Mouse (Mus musculus) liver, embryonic 12.5 days (tissue): ENCODE measurements around the gene Dscam. TPM values are rescaled to one million over a fixed set of nuclear protein-coding genes. Genes with fewer than 3 reads are reported as not detected.

Experiments used
- ATAC-seq: fragments of 200-750 bp; cut with Nextera tagmentation; 2 replicates; pipeline ENCODE4 v1.8.0; 2017; ENCODE audit warnings: moderate number of reproducible peaks, mild to moderate bottlenecking, moderate library complexity
- H3K27ac ChIP-seq: fragments of 300-500 bp; sonication (generic); 2 replicates; pipeline ENCODE4 v1.5.1; 2016; ENCODE audit warnings: mild to moderate bottlenecking
- H3K27me3 ChIP-seq: fragments of 300-500 bp; sonication (generic); replicated peaks from 2 replicates; pipeline ENCODE4 v1.6.1; 2016; ENCODE audit warnings: mild to moderate bottlenecking, moderate library complexity
- H3K36me3 ChIP-seq: fragments of 300-500 bp; sonication (generic); 2 replicates; pipeline ENCODE4 v1.6.1; 2016; ENCODE audit warnings: mild to moderate bottlenecking, moderate library complexity
- H3K4me1 ChIP-seq: fragments of 300-500 bp; sonication (generic); 2 replicates; pipeline ENCODE4 v1.6.1; 2016
- H3K4me2 ChIP-seq: fragments of 300-500 bp; sonication (generic); 2 replicates; pipeline ENCODE4 v1.6.1; 2016; ENCODE audit warnings: mild to moderate bottlenecking, moderate library complexity
- H3K4me3 ChIP-seq: fragments of 300-500 bp; sonication (generic); 2 replicates; pipeline ENCODE4 v1.5.1; 2016; ENCODE audit warnings: mild to moderate bottlenecking, moderate library complexity
- H3K9ac ChIP-seq: fragments of 300-500 bp; sonication (generic); 2 replicates; pipeline ENCODE4 v1.6.1; 2016; ENCODE audit warnings: mild to moderate bottlenecking, moderate library complexity
- H3K9me3 ChIP-seq: fragments of 300-500 bp; sonication (generic); replicated peaks from 2 replicates; pipeline ENCODE4 v1.6.1; 2016; ENCODE audit warnings: mild to moderate bottlenecking, moderate library complexity
- WGBS: fragments of 180-500 bp; shearing (Covaris S2); methylation state at CpG from one replicate; pipeline ENCODE4 v1.1.7; 2016; ENCODE audit not compliant: insufficient replicate concordance; 5-methylcytosine and 5-hydroxymethylcytosine counted together
- polyA plus RNA-seq: library from polyadenylated mRNA; unstranded; fragments of >200 nt; fragmentation: Nextera tagmentation; extraction: Ambion mirVana; gene quantifications from 2 replicates; pipeline ENCODE4 v1.2.1, GENCODE M21; 2016

Gene Dscam
- polyA plus RNA-seq, 1 experiment from 2014 or later: not detected

DNA sequence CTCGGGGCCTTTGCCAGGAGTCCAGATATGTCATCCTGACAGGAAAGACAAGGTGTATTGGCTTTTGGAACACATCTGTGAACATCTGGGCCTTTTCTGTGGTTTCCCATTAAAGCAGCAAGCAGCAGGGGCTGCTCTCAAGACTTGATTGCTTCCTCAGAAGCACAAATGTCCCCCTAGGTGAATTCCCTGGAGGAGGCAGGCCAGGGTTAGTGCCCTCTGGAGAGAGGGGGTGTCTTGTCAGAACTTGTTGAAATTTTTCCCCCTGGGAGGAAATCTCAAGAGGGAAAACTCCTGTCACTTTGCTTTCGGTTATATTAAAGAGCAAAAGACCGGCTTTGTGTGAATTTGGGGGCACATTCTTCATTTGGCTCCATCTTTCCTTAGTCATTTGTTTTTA, 1.9 kb downstream of the Dscam start:
- no peak overlapping the region for H3K27ac ChIP-seq
- no peak overlapping the region for H3K4me2 ChIP-seq
- no peak overlapping the region for H3K9ac ChIP-seq
- H3K27me3 ChIP-seq: peaks cover 80% of the 10 kb centered on the region
- no peak for ATAC-seq
- H3K9me3 ChIP-seq: no peaks in the 10 kb centered on the region
- H3K36me3 ChIP-seq: no peaks in the 10 kb centered on the region
- 0 out of 2 replicates have a peak, but pooled peaks cover 3% of the 10 kb centered on the region for H3K4me1 ChIP-seq
- H3K4me3 ChIP-seq: no peak overlapping the region
- WGBS: 43% methylated on average over 3 of the region's 3 CpGs

DNA sequence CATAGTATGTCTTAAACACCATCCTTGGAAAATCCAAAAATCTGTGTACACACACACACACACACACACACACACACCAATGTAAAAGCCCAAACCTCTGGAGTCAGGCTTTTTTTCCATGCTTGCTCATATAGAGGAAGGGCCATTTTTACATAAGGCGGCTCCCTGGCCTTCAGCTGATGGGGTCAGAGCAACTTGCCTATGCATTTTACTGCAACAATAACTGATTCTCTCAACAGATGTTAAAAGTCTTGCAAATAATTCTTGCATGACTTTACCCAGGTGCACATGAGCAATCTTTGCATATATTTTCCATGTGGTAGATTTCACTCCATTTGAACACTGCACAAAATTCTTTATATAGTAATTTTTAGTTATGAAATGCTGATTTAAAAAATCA, 2.5 kb downstream of the Dscam start:
- no peaks in the 10 kb centered on the region for H3K9me3 ChIP-seq
- peaks cover 74% of the 10 kb centered on the region for H3K27me3 ChIP-seq
- no peak overlapping the region for H3K27ac ChIP-seq
- ATAC-seq: no peak
- H3K4me1 ChIP-seq: 0 out of 2 replicates have a peak, but pooled peaks cover 3% of the 10 kb centered on the region
- no peak overlapping the region for H3K9ac ChIP-seq
- no peak overlapping the region for H3K4me2 ChIP-seq
- 66% methylated on average over 1 of the region's 1 CpGs for WGBS
- H3K4me3 ChIP-seq: no peak overlapping the region
- H3K36me3 ChIP-seq: no peaks in the 10 kb centered on the region

- 0 out of 2 replicates have a peak, but pooled peaks cover 3% of the 10 kb centered on the region for H3K4me1 ChIP-seq
- peaks cover 62% of the 10 kb centered on the region for H3K27me3 ChIP-seq
- H3K27ac ChIP-seq: no peak overlapping the region
- H3K4me3 ChIP-seq: no peak overlapping the region
- no peak for ATAC-seq
- no peak overlapping the region for H3K9ac ChIP-seq
- no peaks in the 10 kb centered on the region for H3K9me3 ChIP-seq
- H3K36me3 ChIP-seq: no peaks in the 10 kb centered on the region
- no peak overlapping the region for H3K4me2 ChIP-seq
- 46% methylated on average over 2 of the region's 2 CpGs for WGBS
Observed at GRCm38 (mm10) chr16:97166166-97166565, 4.4 kb downstream of the Dscam start.

DNA sequence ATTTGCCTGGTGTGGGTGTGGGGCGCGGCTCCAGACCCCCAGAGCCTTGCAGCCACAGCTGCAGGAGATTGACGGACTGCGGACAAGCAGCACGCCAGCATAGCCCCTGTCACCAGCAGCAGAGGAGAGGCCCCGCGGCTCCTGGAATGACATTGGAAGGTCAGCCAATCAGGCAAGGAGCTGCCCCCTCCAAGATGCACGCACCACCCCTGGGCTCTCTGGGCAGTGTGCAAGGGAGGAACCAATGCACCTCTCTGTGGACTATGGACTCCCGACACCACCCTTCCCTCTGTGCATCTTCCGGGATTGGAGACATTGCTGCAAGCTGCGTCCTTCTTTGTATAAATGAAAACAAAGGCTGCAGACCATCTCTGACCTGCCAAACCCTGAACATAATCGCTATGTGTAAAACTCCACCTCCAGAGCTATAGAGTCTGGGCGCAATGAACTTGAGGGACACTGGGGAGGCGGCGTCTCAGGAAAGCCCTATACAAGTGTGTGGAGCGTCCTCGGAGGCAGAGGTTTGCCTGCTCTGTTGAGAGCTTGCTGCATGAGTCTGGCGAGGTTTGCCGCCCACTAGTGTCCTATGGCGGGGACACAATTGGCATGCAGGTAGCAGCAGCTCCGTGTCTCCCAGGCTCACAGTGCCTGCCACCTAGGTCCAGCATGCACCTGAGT, 5.0 kb downstream of the Dscam start:
- H3K4me2 ChIP-seq: peak overlapping the region; percentile 49
- H3K4me1 ChIP-seq: 0 out of 2 replicates have a peak, but pooled peaks cover 3% of the 10 kb centered on the region
- H3K9ac ChIP-seq: no peak overlapping the region
- H3K27me3 ChIP-seq: peaks cover 57% of the 10 kb centered on the region
- H3K36me3 ChIP-seq: no peaks in the 10 kb centered on the region
- 5% methylated on average over 21 of the region's 21 CpGs for WGBS
- H3K9me3 ChIP-seq: no peaks in the 10 kb centered on the region
- peak overlapping the region; percentile 15; the same call in 1 of the 2 replicates for H3K4me3 ChIP-seq
- no peak overlapping the region for H3K27ac ChIP-seq
- ATAC-seq: no peak

- no peak for ATAC-seq
- no peaks in the 10 kb centered on the region for H3K36me3 ChIP-seq
- WGBS: 58% methylated on average over 4 of the region's 4 CpGs
Observed at GRCm38 (mm10) chr16:97158279-97158678, 12.3 kb downstream of the Dscam start.

DNA sequence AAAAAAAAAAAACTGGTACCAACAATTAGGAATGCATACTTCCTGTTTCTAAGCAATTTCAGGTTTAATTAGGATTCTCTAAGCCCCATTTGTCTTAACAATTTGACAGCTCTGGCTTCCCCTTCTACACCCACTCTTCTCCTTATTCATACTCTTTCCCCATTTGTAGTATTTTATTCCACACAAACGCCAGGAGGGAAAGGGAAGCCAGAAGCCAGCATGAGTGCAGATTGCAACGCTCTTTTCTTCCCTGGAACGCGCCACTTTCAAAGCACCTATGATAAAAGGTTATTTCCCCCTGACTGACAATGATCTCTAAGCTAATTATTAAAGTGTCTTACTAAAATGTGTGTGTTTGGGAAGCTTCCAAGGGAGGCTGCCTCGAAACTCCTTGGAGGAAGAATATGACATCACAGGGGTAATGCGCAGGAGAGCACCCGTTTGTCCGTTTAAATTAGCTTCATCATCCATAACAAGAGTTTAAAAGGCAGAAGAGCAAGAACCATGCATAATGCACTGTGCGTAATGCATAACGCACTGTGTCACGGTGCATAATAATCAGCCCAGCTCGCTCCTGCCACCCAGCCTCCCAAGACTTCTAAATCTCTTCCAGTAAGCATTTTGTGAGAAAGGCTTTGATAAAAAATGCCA, 25.9 kb downstream of the Dscam start:
- ATAC-seq: no peak
- Histone ChIP-seq H3K4me2 (no peak overlapping the region), H3K9ac (no peak overlapping the region), H3K27ac (no peak overlapping the region), H3K36me3 (no peaks in the 10 kb centered on the region), H3K4me3 (no peak overlapping the region), H3K27me3 (no peaks in the 10 kb centered on the region), H3K9me3 (no peaks in the 10 kb centered on the region), H3K4me1 (no peaks in the 10 kb centered on the region)
- WGBS: 68% methylated on average over 12 of the region's 12 CpGs

More at GRCm38 (mm10) chr16:97158279-97158678, 12.3 kb downstream of the Dscam start:
- H3K4me1 ChIP-seq: no peaks in the 10 kb centered on the region
- H3K4me2 ChIP-seq: no peak overlapping the region
- H3K9ac ChIP-seq: no peak overlapping the region
- H3K27ac ChIP-seq: no peak overlapping the region
- H3K27me3 ChIP-seq: peaks cover 5% of the 10 kb centered on the region; the same call in 1 of the 2 replicates
- H3K9me3 ChIP-seq: no peaks in the 10 kb centered on the region
- no peak overlapping the region for H3K4me3 ChIP-seq

DNA sequence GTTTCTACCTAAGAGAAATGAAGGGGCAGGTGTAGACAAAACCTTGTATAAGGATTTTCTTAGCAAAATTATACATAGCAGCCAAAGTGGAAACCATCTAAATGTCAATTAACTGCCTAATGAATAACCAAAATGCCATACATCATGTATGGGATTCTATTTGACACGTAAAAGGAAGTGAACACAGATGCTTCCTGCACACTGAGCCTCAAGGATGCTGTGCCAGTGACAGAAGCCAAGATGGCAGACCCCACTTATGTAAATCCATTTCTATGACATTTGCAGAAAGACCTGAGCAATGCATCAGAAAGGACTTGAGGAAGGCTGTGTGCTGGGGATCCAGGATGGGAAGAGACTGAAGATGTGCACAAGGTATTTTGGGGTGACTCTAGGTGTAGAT, 28.6 kb downstream of the Dscam start:
- 53% methylated on average over 1 of the region's 1 CpGs for WGBS
- H3K36me3 ChIP-seq: no peaks in the 10 kb centered on the region
- no peak overlapping the region for H3K27ac ChIP-seq
- H3K4me1 ChIP-seq: no peaks in the 10 kb centered on the region
- no peak overlapping the region for H3K9ac ChIP-seq
- ATAC-seq: no peak
- no peaks in the 10 kb centered on the region for H3K27me3 ChIP-seq
- no peak overlapping the region for H3K4me3 ChIP-seq
- H3K4me2 ChIP-seq: no peak overlapping the region
- H3K9me3 ChIP-seq: no peaks in the 10 kb centered on the region

GRCm38 (mm10) chr16:97135003-97135827, 35.3 kb downstream of the Dscam start:
- H3K27ac ChIP-seq: no peak overlapping the region
- no peak overlapping the region for H3K4me3 ChIP-seq
- H3K4me1 ChIP-seq: no peaks in the 10 kb centered on the region
- 62% methylated on average over 10 of the region's 10 CpGs for WGBS
- ATAC-seq: no peak
- no peak overlapping the region for H3K4me2 ChIP-seq
- no peaks in the 10 kb centered on the region for H3K36me3 ChIP-seq
- no peaks in the 10 kb centered on the region for H3K27me3 ChIP-seq
- H3K9me3 ChIP-seq: no peaks in the 10 kb centered on the region
- H3K9ac ChIP-seq: no peak overlapping the region

DNA sequence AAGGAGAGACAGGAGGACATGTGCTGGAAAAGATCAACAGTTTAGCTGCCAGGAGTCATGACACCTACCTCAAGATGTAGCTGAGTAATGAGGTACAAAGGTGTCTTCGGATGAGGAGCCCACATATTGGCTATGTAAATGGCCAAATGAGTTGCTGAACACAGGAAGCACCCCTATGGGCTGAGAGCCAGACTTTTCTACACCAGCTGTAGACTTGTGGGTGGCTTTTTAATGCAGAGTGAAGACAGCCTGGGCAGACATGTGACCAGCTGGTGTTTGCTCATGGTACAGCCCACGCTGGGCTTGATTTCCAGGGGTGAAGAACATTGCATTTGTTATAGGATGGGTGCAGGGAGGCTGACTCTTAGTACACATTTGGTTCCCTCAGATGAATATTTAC, 43.3 kb downstream of the Dscam start:
- Histone ChIP-seq H3K9ac (no peak overlapping the region), H3K27me3 (no peaks in the 10 kb centered on the region), H3K27ac (no peak overlapping the region), H3K4me3 (no peak overlapping the region), H3K9me3 (no peaks in the 10 kb centered on the region), H3K36me3 (no peaks in the 10 kb centered on the region), H3K4me2 (no peak overlapping the region), H3K4me1 (no peaks in the 10 kb centered on the region)
- WGBS: 43% methylated on average over 2 of the region's 2 CpGs
- no peak for ATAC-seq

DNA sequence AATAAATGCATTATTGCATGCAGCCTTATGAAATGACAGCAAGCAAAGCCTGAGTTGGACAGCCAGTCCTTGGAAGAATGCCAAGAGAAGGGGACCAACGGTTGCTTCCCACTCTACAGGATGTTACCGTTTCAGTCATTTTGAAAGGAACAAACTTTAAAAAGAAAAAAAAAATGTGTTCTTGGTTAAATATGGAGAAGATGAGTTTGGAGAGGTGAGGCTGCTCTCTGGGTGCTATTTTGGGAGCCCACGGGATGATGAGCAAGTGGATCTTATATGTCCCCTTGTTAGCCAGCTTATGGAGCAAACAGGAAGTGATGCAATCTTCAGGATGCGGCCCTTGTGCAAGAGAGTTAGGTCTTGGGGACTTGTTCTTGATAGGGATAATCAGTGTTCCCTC, 60.5 kb downstream of the Dscam start:
- no peak overlapping the region for H3K4me2 ChIP-seq
- H3K27ac ChIP-seq: no peak overlapping the region
- no peak overlapping the region for H3K9ac ChIP-seq
- no peaks in the 10 kb centered on the region for H3K36me3 ChIP-seq
- H3K4me3 ChIP-seq: no peak overlapping the region
- ATAC-seq: no peak
- no peaks in the 10 kb centered on the region for H3K4me1 ChIP-seq
- WGBS: 57% methylated on average over 4 of the region's 4 CpGs
- no peaks in the 10 kb centered on the region for H3K9me3 ChIP-seq
- no peaks in the 10 kb centered on the region for H3K27me3 ChIP-seq

DNA sequence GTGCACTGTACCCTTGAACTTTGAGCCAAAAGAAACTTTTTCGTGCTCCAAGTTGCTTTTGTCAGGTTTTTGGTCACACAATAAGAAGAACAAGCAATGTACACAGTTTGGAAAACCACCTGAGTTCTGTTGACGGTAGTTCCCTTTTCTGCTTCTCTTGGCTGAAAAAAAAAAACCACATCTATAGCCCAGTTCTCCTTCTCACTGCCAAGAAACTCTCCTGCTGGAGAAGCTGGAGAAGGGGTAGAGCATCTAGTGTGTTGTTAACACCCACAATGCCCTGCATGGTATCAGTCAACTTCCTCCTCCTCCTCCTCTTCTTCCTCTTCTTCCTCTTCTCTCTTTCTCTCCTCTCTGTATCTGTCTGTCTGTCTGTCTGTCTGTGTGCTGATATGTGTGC, 65.3 kb downstream of the Dscam start:
- no peak overlapping the region for H3K4me3 ChIP-seq
- no peak overlapping the region for H3K27ac ChIP-seq
- H3K9ac ChIP-seq: no peak overlapping the region
- no peaks in the 10 kb centered on the region for H3K27me3 ChIP-seq
- H3K4me1 ChIP-seq: no peaks in the 10 kb centered on the region
- 15% methylated on average over 2 of the region's 2 CpGs for WGBS
- no peaks in the 10 kb centered on the region for H3K36me3 ChIP-seq
- no peak for ATAC-seq
- no peaks in the 10 kb centered on the region for H3K9me3 ChIP-seq
- no peak overlapping the region for H3K4me2 ChIP-seq

DNA sequence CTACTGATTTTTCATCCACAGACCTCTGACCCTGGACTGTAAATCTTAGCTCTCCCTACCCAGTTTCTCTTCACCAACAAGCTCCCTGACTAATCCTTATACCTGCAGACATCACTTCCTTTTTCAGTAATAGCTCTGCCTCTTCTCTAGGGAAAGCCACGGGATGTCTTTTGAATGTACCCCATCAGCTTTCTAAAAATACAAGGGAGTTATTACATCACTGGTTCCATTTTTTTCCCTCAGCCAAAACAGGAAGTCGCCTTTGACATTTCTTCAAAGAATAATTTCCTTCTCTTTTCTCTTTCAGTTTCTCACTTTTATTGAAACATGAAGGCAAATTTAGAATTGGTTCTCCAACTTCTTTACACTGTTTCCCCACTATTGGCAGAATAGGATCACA, 67.5 kb downstream of the Dscam start:
- no peak for ATAC-seq
- Histone ChIP-seq H3K9me3 (no peaks in the 10 kb centered on the region), H3K4me2 (no peak overlapping the region), H3K27me3 (no peaks in the 10 kb centered on the region), H3K4me3 (no peak overlapping the region), H3K9ac (no peak overlapping the region), H3K36me3 (no peaks in the 10 kb centered on the region), H3K4me1 (no peaks in the 10 kb centered on the region), H3K27ac (no peak overlapping the region)
- WGBS: 24% methylated on average over 2 of the region's 2 CpGs
